Mouse (Mus musculus): ENCODE results near the gene Asb8. TPM values are rescaled to one million over a fixed set of nuclear protein-coding genes. Genes with fewer than 3 reads are reported as not detected.

Gene Asb8
- polyA plus RNA-seq, 1 experiment = 50.3 TPM

- TF ChIP-seq MYOD1 (IDR thresholded peaks at IDR 0.05; ENCODE audit: control insufficient read depth in 1 of 3, insufficient read length in 2 of 3, low read depth in 2 of 3) (peak in 2 of 3 experiments; percentile 71 to 88), USF1 (IDR thresholded peaks at IDR 0.05; ENCODE audit: low read depth) (no peak), TCF3 (IDR thresholded peaks at IDR 0.05; ENCODE audit: insufficient read length, low read depth) (peak; percentile 41), MYOG (IDR thresholded peaks at IDR 0.05; ENCODE audit: control insufficient read depth in 1 of 3, insufficient read depth in 1 of 3, insufficient read length in 2 of 3, low read depth in 2 of 3) (peak; percentile 22 to 95 (median 93))
- Histone ChIP-seq H3K4me3 (peak overlapping the region; percentile 49), H3K79me2 (ENCODE audit: control insufficient read depth, insufficient read depth) (peaks cover 17% of the 10 kb centered on the region), H3ac (ENCODE audit: control insufficient read depth, insufficient read length) (peak overlapping the region; percentile 73), H3K36me3 (ENCODE audit: control insufficient read depth, insufficient read depth) (peaks cover 19% of the 10 kb centered on the region), H3K4me2 (ENCODE audit: low read depth) (peak overlapping the region; percentile 90), H3K27me3 (ENCODE audit: control insufficient read depth, insufficient read depth, insufficient read length) (no peaks in the 10 kb centered on the region)
Observed at GRCm38 (mm10) chr15:98144861-98145507, 20.4 kb downstream of the Asb8 start.

GRCm38 (mm10) chr15:98142515-98142914 is 22.9 kb downstream of the Asb8 start:
- Histone ChIP-seq H3K4me2 (ENCODE audit: low read depth) (no peak overlapping the region), H3ac (ENCODE audit: control insufficient read depth, insufficient read length) (no peak overlapping the region)
- TF ChIP-seq MYOG (IDR thresholded peaks at IDR 0.05; ENCODE audit: control insufficient read depth in 1 of 3, insufficient read depth in 1 of 3, insufficient read length in 2 of 3, low read depth in 2 of 3) = no peak
- no peak for TF ChIP-seq TCF3 (IDR thresholded peaks at IDR 0.05; ENCODE audit: insufficient read length, low read depth)
- no peak for TF ChIP-seq SRF (IDR thresholded peaks at IDR 0.05; ENCODE audit: control insufficient read depth, insufficient read length, low read depth)
- TF ChIP-seq E2F4 (IDR thresholded peaks at IDR 0.05; ENCODE audit: insufficient read depth) = no peak
- no peak for TF ChIP-seq MYOD1 (IDR thresholded peaks at IDR 0.05; ENCODE audit: control insufficient read depth in 1 of 3, insufficient read length in 2 of 3, low read depth in 2 of 3)

GRCm38 (mm10) chr15:98140809-98141208 is 24.6 kb downstream of the Asb8 start:
- Histone ChIP-seq H3K27me3 (ENCODE audit: control insufficient read depth, insufficient read depth, insufficient read length) (no peaks in the 10 kb centered on the region), H3K36me3 (ENCODE audit: control insufficient read depth, insufficient read depth) (peaks cover 43% of the 10 kb centered on the region), H3K79me2 (ENCODE audit: control insufficient read depth, insufficient read depth) (peaks cover 17% of the 10 kb centered on the region), H3ac (ENCODE audit: control insufficient read depth, insufficient read length) (no peak overlapping the region), H3K4me3 (no peak overlapping the region), H3K4me2 (ENCODE audit: low read depth) (no peak overlapping the region)
- no peak for TF ChIP-seq SRF (IDR thresholded peaks at IDR 0.05; ENCODE audit: control insufficient read depth, insufficient read length, low read depth)
- no peak for TF ChIP-seq POLR2A (IDR thresholded peaks at IDR 0.05; ENCODE audit: insufficient read length, low read depth)
- no peak for TF ChIP-seq MYOD1 (IDR thresholded peaks at IDR 0.05; ENCODE audit: control insufficient read depth in 1 of 3, insufficient read length in 2 of 3, low read depth in 2 of 3)
- no peak for TF ChIP-seq TCF3 (IDR thresholded peaks at IDR 0.05; ENCODE audit: insufficient read length, low read depth)
- no peak for TF ChIP-seq POLR2AphosphoS2 (IDR thresholded peaks at IDR 0.05; ENCODE audit: insufficient read length, low read depth)

More at GRCm38 (mm10) chr15:98142515-98142914, 22.9 kb downstream of the Asb8 start:
- no peak overlapping the region for H3K4me3 ChIP-seq
- H3K36me3 ChIP-seq (ENCODE audit: control insufficient read depth, insufficient read depth) = peaks cover 35% of the 10 kb centered on the region
- peaks cover 17% of the 10 kb centered on the region for H3K79me2 ChIP-seq (ENCODE audit: control insufficient read depth, insufficient read depth)
- no peaks in the 10 kb centered on the region for H3K27me3 ChIP-seq (ENCODE audit: control insufficient read depth, insufficient read depth, insufficient read length)

- TF ChIP-seq SRF (IDR thresholded peaks at IDR 0.05; ENCODE audit: control insufficient read depth, insufficient read length, low read depth) (no peak), POLR2AphosphoS2 (IDR thresholded peaks at IDR 0.05; ENCODE audit: insufficient read length, low read depth) (no peak), MAX (IDR thresholded peaks at IDR 0.05; ENCODE audit: low read depth) (no peak), CEBPB (IDR thresholded peaks at IDR 0.05; ENCODE audit: insufficient read depth, poor library complexity, severe bottlenecking) (no peak), USF1 (IDR thresholded peaks at IDR 0.05; ENCODE audit: low read depth) (no peak), MYOD1 (IDR thresholded peaks at IDR 0.05; ENCODE audit: control insufficient read depth in 1 of 3, insufficient read length in 2 of 3, low read depth in 2 of 3) (no peak), POLR2A (IDR thresholded peaks at IDR 0.05; ENCODE audit: insufficient read length, low read depth) (no peak), REST (IDR thresholded peaks at IDR 0.05; ENCODE audit: insufficient read depth, insufficient read length) (no peak), MYOG (IDR thresholded peaks at IDR 0.05; ENCODE audit: control insufficient read depth in 1 of 3, insufficient read depth in 1 of 3, insufficient read length in 2 of 3, low read depth in 2 of 3) (no peak), E2F4 (IDR thresholded peaks at IDR 0.05; ENCODE audit: insufficient read depth) (no peak), TCF3 (IDR thresholded peaks at IDR 0.05; ENCODE audit: insufficient read length, low read depth) (no peak), TCF12 (IDR thresholded peaks at IDR 0.05; ENCODE audit: insufficient read depth, poor library complexity, severe bottlenecking) (no peak)
- H3K4me3 ChIP-seq = no peak overlapping the region
- H3ac ChIP-seq (ENCODE audit: control insufficient read depth, insufficient read length) = no peak overlapping the region
- H3K4me2 ChIP-seq (ENCODE audit: low read depth) = no peak overlapping the region
- H3K27me3 ChIP-seq (ENCODE audit: control insufficient read depth, insufficient read depth, insufficient read length) = no peaks in the 10 kb centered on the region
- peaks cover 12% of the 10 kb centered on the region for H3K79me2 ChIP-seq (ENCODE audit: control insufficient read depth, insufficient read depth)
- peaks cover 51% of the 10 kb centered on the region for H3K36me3 ChIP-seq (ENCODE audit: control insufficient read depth, insufficient read depth)
Observed at GRCm38 (mm10) chr15:98139763-98140162, 25.7 kb downstream of the Asb8 start.

GRCm38 (mm10) chr15:98136871-98137270 is 28.6 kb downstream of the Asb8 start:
- Histone ChIP-seq H3K4me2 (ENCODE audit: low read depth) (no peak overlapping the region), H3K36me3 (ENCODE audit: control insufficient read depth, insufficient read depth) (peaks cover 67% of the 10 kb centered on the region), H3K27me3 (ENCODE audit: control insufficient read depth, insufficient read depth, insufficient read length) (no peaks in the 10 kb centered on the region), H3K4me3 (no peak overlapping the region), H3K79me2 (ENCODE audit: control insufficient read depth, insufficient read depth) (no peaks in the 10 kb centered on the region), H3ac (ENCODE audit: control insufficient read depth, insufficient read length) (no peak overlapping the region)
- TF ChIP-seq TCF12 (IDR thresholded peaks at IDR 0.05; ENCODE audit: insufficient read depth, poor library complexity, severe bottlenecking) = no peak
- peak; percentile 73 for TF ChIP-seq POLR2AphosphoS2 (IDR thresholded peaks at IDR 0.05; ENCODE audit: insufficient read length, low read depth)
- peak; percentile 24 for TF ChIP-seq POLR2A (IDR thresholded peaks at IDR 0.05; ENCODE audit: insufficient read length, low read depth)
